Mouse (Mus musculus) thymus, adult 2 months (tissue): ENCODE results near the gene Hs6st1.

Experiments used
- CTCF ChIP-seq: fragments of 200-500 bp; IDR thresholded peaks from 2 replicates; pipeline ENCODE4 v1.5.1; 2012; ENCODE audit warnings: mild to moderate bottlenecking, control low read depth, low read length, moderate library complexity, borderline replicate concordance; ENCODE audit not compliant: control insufficient read depth, poor library complexity, insufficient read depth; ENCODE audit errors: extremely low read depth
- POLR2A ChIP-seq: fragments of 200-500 bp; IDR thresholded peaks from 2 replicates; pipeline ENCODE4 v1.6.1; 2012; ENCODE audit warnings: mild to moderate bottlenecking, low read length, control low read depth, moderate library complexity; ENCODE audit not compliant: control insufficient read depth, poor library complexity, insufficient read depth; ENCODE audit errors: extremely low read depth

- TF ChIP-seq POLR2A, result no peak
- TF ChIP-seq CTCF, result no peak
These were observed 11.5 kb downstream of the Hs6st1 start for GRCm38 (mm10) chr1:36079679-36080078.
